Mouse (Mus musculus) cerebellum, postnatal 4 days (tissue): Measurements from ENCODE around the gene Atg14.
A peak's percentile ranks its signal among the peaks of the same experiment; 100 is the strongest.
"Not testable (repeated sequence)": the region's sequence is repeated elsewhere in the genome, so short reads cannot be mapped to it uniquely, and the experiment has no call there.

Source experiments
- DNase-seq, 2 experiments: peaks; one replicate each; pipeline ENCODE4 v3.0.0; 2022; ENCODE audit warnings: low spot score in 2 of 2, mixed read lengths in 1 of 2

Gene Atg14

DNA sequence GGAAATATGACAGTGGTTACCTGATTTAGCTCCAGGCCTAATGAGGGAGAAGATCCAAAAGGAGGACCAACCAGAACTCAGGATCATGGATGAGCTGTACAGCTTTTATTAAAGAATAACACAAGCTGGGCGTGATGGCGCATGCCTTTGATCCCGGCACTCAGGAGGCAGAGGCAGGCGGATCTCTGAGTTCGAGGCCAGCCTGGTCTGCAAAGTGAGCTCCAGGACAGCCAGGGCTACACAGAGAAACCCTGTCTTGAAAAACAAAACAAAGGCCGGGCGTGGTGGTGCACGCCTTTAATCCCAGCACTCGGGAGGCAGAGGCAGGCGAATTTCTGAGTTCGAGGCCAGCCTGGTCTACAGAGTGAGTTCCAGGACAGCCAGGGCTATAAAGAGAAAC is at the start of gene Atg14:
Gene Atg14, minus strand, starts transcription at position 101 of the 400 bp plus-strand sequence.
- DNase-seq: not testable (repeated sequence)

GRCm38 (mm10) chr14:47618891-47619290 is 48.4 kb upstream of the Atg14 start:
- no peak for DNase-seq

DNA sequence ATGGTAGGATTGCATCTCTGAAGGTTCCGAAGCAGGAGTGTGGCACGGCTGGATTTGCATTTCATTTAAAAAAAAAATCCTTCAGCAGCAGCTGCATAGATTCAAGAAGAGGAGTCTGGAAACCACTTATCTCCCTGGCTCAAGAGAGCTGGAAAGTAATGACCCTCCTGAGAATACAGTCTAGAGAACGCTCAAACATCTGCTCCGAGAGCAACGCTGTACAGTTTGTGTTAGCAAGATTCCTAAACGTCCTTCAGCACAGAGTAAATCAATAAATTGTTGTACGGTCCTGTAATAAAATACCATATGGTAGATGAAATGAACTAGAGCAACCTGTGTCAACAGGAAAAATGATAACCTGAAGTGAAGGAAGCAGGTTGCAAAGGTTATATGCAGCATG is 42.8 kb upstream of the Atg14 start:
- DNase-seq: no peak

GRCm38 (mm10) chr14:47597942-47598388 is 27.5 kb upstream of the Atg14 start:
- DNase-seq: peak in 1 of 2 experiments; percentile 65

- DNase-seq: no peak
Observed at GRCm38 (mm10) chr14:47594426-47595103, 24.1 kb upstream of the Atg14 start.

GRCm38 (mm10) chr14:47590391-47590975 is 20.0 kb upstream of the Atg14 start:
- DNase-seq: no peak

- no peak for DNase-seq
Observed at GRCm38 (mm10) chr14:47589444-47589843, 19.0 kb upstream of the Atg14 start.

- no peak for DNase-seq
Observed at GRCm38 (mm10) chr14:47584346-47584745, 13.9 kb upstream of the Atg14 start.

GRCm38 (mm10) chr14:47581681-47582080 is 11.2 kb upstream of the Atg14 start:
- no peak for DNase-seq

DNA sequence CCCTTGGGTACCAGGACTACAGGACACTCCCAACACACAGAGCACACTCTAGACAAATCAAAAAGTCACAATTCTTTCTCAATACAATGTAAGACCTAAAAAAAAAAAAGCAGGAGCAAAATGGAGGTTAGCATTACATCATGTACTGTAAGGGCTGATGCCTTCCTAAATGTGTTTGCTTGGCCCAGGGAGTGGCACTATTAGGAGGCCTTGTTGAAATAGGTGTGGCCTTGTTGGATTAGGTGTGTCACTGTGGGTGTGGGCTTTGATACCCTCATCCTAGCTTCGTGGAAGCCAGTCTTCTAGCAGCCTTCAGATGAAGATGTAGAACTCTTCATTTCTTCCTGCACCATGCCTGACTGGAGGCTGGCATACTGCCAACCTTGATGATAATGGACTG is 10.8 kb upstream of the Atg14 start:
- DNase-seq: no peak

DNA sequence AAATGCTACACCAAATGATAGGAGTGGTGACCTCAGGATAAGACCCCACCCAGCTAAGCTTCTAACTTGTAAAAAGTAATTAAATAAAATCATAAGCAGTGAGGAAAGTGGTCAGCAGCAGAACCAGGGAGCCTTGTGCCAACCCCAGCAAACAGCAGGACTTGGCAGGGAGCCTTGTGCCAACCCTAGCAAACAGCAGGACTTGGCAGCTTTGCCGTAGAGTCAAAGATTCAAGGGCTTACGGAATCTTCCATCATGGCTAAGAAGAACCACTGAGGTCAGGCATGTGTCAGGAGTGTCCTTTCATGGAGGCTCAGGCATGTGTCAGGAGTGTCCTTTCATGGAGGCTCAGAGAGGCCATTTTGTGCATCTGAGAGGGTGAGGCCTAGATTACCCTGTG is 7.6 kb upstream of the Atg14 start:
- peak in 1 of 2 experiments; percentile 42 for DNase-seq

DNA sequence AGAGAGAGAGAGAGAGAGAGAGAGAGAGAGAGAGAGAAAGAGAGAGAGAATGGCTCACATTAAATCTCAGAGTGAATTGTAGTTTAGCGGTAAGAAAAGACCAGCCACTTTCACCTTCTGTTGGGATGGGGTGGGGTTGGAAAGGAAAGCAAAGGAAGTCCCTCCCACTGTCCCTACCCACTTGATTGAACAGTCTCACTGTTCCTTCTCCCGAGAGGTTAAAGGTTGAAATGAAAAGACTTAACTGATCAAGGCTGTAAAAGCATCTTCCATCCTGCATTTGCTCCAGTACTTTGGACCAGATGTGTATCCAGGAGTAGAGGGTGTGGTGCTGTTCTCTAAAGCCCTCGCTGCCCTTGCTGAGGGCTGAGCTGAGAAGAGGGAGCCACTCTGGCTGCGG is 6.2 kb upstream of the Atg14 start:
- no peak for DNase-seq

- DNase-seq: no peak
Observed at GRCm38 (mm10) chr14:47574721-47575120, 4.3 kb upstream of the Atg14 start.

DNA sequence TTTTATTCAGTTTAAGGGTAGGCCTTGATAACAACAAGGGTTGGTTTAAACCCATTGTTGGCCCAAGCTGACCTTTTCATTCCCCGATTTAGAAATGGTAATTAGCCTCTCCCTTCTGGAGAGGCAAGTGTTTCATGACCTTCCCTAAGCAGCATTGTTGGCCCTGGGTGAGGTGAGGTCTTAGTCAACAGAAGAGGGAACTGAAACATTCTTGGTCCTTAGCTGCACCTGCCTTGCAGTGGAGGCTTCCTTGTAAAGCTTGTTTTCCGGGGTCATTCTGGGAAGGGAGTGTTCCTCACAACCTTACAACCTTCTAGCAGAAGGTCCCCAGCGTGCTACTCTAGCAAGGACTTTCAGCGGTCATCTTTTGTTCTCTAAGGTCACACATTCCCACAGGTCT is 2.3 kb upstream of the Atg14 start:
- no peak for DNase-seq

DNA sequence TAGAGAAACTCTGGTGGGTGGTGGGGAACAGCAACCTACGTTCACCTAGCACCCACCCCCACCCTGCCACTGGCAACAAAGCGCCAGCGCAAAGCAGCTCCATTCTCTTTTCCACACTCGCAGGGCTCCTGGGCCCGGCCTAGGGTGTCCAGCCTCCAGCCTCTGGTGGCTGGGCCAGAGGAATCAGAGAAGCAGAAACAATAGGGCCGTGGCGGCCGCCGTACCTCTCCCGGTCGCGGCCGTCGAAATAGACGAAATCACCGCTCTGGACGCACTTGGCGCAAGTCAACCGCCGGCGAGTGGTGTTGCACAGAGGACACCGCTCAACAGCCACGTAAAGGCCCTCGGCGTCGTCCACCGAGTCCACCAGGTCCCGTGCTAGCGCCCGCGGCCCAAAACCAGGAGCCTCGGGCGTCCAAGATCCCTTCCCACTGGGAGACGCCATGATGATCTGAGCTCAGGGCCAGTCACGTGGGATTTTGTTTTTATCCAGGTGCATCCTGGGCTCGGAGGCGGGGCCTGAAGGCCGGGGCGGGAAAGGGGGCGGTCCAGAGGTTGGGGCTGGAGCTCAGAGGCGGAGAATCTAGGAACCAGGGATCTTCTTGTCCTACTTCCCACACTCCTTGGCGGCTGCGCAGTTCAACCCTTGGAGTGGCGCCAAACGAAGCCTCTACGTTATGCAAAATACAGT is 2.3 kb downstream of the Atg14 start:
- DNase-seq: peak; percentile 79 to 92

DNA sequence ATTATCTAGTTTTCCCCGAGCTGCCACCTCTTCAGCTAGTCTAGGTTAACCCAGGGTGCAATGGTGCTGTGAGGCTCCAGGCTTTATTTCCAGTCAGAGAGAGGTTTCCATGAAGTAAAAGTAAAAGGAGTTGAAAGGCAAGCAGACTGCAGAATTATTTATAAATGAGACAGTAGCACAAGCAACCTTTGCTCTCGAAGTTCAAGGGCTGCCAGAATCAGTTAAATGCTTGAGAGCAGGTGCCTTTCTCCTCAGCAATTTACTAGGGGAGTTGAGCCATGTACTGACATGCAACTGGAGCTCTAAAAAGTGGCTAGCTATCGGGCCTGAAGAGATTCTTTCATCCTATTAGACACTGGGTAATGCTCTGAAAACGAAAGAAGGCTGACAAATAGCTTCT is 7.3 kb downstream of the Atg14 start:
- no peak for DNase-seq

DNA sequence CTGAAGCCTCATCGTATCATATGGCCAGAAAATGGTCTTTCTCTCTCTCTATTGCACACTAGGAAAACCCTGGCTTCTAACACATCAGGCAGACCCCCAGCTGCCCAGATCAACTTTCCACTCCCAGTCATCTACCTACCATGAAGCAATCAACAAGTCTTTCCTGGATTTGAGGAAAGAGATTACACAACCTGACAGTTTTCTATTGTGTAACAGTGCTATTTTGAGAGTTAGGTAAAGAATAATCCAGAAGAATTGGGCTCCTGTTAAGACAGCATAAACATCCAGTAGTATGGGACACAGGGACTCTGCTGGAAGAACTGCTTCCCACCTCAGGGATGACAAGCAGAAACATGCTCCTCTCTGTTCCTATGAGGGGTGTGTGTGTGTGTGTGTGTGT is 7.9 kb downstream of the Atg14 start:
- no peak for DNase-seq

DNA sequence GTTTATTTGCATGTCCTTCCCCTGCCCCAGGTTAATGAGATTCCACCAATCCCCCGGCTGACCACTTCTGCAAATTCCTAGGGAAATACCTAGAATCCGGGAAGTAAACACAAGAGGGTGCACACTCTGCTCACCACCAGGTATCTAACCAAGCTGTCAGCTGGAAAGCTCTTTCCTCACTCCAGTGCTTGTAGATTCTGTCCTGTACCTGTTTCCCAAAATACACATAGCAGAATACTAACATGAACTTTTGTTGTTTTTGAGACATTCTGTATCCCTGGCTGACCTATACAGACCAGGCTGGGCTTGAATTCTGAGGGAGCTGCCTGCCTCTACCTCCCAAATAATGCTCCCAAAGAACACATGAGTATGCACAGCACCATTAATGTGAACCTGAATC is 9.7 kb downstream of the Atg14 start:
- no peak for DNase-seq

GRCm38 (mm10) chr14:47555225-47555624 is 15.2 kb downstream of the Atg14 start:
- DNase-seq: no peak

DNA sequence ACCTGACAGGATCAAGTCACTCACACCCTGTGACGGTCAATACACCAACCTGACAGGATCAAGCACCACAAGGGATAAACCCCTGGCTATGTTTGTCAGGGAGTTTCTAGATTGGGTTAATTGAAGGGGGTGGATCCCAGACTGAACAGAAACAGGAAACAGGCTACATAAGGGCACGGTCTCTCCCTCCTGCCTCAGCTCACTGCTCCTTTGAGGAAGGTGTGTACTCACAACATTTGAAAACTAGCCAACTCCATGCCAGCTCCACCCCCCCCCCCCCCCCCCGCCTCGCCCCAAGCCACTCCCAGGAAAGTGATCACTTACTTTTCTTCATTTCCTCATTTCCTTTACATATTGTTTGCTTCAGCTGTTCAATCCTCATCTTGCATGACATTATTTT is 16.2 kb downstream of the Atg14 start:
- DNase-seq: no peak

DNA sequence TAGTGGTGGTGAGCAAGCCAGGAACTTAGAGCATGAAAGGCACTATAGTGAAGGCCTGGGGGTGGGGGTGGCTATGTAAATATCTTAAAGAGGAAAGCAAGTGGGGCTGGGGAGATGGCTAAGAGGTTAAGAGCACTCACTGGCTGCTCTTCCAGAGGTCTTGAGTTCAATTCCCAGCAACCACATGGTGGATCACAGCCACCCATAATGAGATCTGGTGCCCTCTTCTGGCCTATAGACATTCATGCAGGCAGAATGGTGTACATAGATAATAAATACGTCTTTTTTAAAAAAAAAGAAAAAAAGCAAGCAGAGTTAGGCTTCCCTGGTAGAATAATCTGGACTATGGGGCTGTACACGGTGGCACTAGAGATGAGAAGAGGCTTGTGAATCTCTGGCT is 17.1 kb downstream of the Atg14 start:
- DNase-seq: no peak

GRCm38 (mm10) chr14:47551668-47552067 is 18.8 kb downstream of the Atg14 start:
- no peak for DNase-seq

- no peak for DNase-seq
Observed at GRCm38 (mm10) chr14:47544877-47545276, 25.6 kb downstream of the Atg14 start.
